Mouse (Mus musculus) lung, adult 18-20 months (tissue): ENCODE data around the gene Acnat2.
"Not testable (repeated sequence)": the region's sequence is repeated elsewhere in the genome, so short reads cannot be mapped to it uniquely, and the experiment has no call there.

Experiments
- DNase-seq, 2 experiments: peaks; one replicate each; pipeline ENCODE4 v3.0.0; 2022; ENCODE audit warnings: mixed read lengths in 2 of 2

Gene Acnat2

GRCm38 (mm10) chr4:49407957-49408356 is at the start of gene Acnat2:
Gene Acnat2, minus strand, starts transcription at chr4:49408151.
- not testable (repeated sequence) for DNase-seq

- peak in 1 of 2 experiments; percentile 6 for DNase-seq
Measured at GRCm38 (mm10) chr4:49456171-49456570, 48.2 kb upstream of the Acnat2 start.

- no peak for DNase-seq
Measured at GRCm38 (mm10) chr4:49451848-49452551, 44.0 kb upstream of the Acnat2 start.

- not testable (repeated sequence) for DNase-seq
Measured at GRCm38 (mm10) chr4:49451133-49451847, 43.3 kb upstream of the Acnat2 start.

GRCm38 (mm10) chr4:49436968-49437367 is 29.0 kb upstream of the Acnat2 start:
- DNase-seq, result not testable (repeated sequence)

- not testable (repeated sequence) for DNase-seq
Measured at GRCm38 (mm10) chr4:49410151-49410550, 2.2 kb upstream of the Acnat2 start.

- no peak for DNase-seq
Measured at GRCm38 (mm10) chr4:49386873-49387272, 21.1 kb downstream of the Acnat2 start.

GRCm38 (mm10) chr4:49383576-49384318 is 24.2 kb downstream of the Acnat2 start:
- not testable (repeated sequence) for DNase-seq

- DNase-seq, result not testable (repeated sequence)
Measured at GRCm38 (mm10) chr4:49368046-49368445, 39.9 kb downstream of the Acnat2 start.

- no peak for DNase-seq
Measured at GRCm38 (mm10) chr4:49357097-49357496, 50.9 kb downstream of the Acnat2 start.

- DNase-seq, result no peak
Measured at GRCm38 (mm10) chr4:49350470-49350869, 57.5 kb downstream of the Acnat2 start.

GRCm38 (mm10) chr4:49348677-49349076 is 59.3 kb downstream of the Acnat2 start:
- no peak for DNase-seq

GRCm38 (mm10) chr4:49348001-49348400 is 60.0 kb downstream of the Acnat2 start:
- not testable (repeated sequence) for DNase-seq

GRCm38 (mm10) chr4:49340091-49340490 is 67.9 kb downstream of the Acnat2 start:
- DNase-seq, result not testable (repeated sequence)

GRCm38 (mm10) chr4:49337949-49338348 is 70.0 kb downstream of the Acnat2 start:
- DNase-seq, result not testable (repeated sequence)
